Mouse (Mus musculus): ENCODE results near the gene Cct7.
"Not testable (repeated sequence)": the region's sequence is repeated elsewhere in the genome, so short reads cannot be mapped to it uniquely, and the experiment has no call there.

The Cct7 gene

DNA sequence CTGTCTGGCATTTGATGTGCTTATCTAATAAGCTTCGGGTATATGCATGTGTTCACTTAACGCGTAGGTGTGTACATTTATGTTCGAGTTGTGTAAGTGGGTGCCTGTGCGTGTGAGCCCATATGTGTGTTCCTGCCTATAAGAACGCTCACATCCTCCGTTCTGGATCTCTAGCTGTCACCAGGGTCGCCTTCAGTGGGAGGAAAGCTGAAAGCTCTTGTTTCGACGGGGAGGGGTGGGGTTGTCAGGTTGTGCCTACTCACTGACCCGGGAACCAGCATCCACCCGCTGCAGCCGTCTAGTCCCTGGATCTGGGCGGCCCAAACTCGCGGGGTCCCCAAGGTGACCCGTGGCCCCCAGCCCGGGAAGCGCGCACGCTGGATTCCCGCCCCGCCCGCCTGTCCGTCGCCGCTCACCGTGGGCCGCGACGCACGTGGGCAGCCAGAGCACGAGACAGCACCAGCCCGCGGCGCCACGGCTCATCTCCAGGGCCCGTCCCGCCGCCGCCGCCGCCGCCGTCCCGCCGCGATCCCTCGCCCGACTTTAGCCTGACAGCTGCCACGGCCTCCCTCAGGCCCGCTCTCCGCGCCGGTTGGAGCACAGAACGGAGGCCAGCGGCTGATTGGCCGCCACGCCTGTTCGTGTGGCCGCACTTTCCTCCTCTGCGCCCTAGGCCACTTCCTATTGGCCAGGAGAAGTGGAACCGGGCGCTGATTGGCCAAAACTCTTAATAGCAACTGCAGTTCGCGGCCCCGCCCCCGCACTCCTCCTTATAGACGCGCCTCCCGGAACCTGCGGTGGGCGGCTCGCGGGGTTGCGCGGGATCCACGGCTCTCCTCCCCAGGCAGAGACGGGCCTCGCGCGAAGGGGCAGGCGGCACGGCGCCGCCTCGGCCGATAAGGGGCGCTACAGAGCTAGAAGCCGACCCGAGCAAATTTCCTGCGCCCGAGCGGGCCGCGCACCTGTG is at the start of gene Cct7:
Gene Cct7 (plus strand): TSS at position 818 of the 967 bp plus-strand sequence.
- peak; percentile 100 for DNase-seq

DNA sequence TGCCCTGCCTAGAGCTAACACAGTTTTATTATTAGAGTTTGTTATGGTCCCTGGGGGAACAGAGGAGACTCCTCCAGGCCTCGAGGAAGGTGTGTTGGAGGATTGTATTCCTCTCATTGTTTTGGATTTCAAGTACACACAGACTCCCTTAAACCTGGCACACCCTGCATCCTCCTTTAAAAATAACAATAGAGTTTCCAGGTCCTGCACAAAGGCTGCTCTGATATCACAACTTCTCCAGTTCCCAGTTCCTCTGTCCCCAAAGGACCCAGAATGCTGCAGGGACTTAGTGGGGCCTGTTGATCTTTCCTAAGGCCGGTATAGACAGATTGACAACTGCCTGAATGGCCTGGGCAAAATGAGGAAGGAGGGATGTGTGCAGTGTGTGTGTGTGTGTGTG is 48.7 kb upstream of the Cct7 start:
- no peak for DNase-seq

DNA sequence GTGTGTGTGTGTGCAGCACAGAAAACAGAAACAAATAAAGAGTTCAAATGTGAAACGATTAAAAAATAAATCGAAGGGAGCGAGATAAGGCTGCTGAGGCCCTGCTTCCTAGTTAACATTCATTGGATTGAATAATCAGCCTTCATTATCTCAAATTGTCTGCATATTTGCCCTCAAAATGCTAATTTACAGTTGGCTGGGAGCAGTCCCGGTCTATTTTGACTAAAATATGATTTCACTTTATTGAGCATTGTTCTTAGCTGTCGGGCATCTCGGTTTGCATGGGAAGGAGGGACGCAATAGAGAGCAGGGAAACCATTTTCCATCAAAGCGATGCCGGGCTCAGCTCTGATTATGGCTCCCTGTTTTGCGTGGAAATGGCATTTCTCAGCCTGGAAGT is 48.3 kb upstream of the Cct7 start:
- DNase-seq, result no peak

DNA sequence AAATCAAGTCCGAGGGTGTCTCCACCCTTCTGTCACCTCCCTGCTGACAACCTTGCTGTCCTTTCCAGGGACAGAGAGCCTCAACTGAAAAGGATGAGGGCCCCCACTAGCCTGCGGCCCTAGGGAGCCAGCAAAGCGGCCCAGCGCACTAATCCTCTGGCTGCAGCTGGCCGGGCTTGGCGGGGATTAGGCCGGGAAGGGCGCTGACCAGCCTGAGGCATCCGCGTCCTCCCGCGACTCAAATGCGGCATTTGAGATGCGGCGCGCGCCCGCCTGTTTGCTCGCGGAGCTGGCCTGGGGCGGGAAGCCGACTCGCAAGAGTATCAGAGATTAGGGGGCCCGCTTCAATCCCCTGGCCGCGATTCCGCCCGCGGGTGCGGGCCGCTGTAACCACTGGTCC is 42.3 kb upstream of the Cct7 start:
- no peak for DNase-seq

DNA sequence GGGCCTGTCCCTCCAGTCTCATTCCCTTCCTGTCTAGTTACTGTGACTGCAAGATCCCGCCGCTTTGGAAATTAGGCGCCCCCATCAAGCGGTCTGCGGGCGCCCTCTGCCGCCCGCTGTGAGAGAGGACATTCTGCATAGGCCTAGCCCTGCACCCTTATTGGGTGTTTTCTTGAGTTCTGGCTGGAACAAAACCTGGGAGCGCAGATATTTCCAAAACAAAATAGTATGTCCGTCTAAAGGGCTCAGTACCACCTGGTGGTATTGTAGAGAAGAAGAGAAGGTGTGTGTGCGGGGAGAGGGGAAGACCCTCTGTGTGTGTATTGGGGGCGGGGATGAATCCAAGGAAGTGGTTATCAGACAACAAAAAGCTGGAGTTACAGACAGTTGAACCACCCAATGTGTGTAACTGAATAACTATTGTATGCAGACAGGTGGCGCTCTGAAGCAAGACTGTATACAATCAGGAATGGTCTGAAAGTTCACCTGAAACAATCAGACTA is 40.5 kb upstream of the Cct7 start:
- DNase-seq, result peak; percentile 33

DNA sequence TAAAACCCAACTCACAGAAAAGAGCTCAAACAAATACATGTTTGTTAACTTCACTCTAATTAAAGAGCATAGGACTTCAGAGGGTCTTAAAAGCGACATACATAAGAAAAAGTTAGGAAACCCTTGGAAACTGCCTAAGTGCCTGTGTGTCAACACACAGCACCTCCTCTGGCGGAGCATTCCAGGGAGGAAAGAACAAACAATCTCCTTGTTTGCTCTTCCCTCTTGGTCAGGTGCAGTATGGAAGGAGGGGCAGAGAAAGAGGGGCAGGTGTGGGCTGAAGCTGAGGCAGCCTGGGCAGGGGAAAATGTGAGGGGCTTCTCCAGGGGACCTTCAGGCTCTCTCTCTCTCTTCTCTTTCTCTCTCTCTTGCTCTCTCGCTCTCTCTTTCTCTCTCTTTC is 35.5 kb upstream of the Cct7 start:
- DNase-seq, result no peak

DNA sequence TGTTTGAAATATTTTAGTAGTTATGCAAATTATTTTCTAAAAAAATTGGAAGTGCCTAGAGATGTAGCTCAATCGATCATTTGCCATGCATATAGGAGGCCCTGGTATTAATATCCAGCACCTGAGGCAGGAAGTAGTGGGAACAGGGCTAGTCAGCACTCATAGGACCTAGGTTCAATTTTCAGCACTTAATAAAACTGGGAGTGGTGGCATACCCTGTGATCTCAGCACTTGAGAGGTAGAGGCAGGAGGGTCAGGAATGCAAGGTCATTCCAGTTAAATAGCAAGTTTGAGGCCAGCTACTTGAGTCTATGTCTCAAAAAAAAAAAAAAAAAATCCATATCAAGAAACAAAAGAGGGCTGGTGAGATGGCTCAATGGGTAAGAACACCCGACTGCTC is 32.2 kb upstream of the Cct7 start:
- no peak for DNase-seq

DNA sequence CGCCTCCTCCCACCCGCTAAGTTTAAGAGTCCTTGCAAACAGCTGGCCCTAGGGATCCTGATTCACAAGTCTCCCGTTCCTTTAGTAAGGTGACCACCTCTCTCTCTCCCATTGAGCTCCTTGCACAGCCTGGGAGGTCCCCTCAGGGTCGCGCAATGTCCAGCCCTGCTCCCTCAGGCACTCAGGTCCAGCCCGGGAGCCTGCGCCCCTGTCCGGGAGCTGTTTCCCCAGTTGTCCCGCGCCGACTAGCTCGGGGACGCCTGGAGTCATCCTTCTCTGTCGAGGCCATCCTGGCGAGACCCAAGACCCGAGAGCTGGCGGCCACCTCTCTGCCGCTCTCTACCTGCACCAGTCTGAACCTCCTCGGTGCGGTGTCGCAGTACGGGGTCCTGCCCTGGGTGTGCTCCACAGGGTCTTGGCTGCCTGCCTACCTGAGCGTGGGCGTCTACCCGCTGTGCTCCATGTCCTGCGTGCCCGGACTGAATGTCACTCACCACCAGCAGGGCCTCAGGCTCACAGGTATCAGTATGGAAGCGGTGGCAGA is 27.4 kb upstream of the Cct7 start, which contains the start of gene Noto:
Gene Noto (plus strand): TSS at position 51 of the 544 bp plus-strand sequence.
- no peak for DNase-seq

DNA sequence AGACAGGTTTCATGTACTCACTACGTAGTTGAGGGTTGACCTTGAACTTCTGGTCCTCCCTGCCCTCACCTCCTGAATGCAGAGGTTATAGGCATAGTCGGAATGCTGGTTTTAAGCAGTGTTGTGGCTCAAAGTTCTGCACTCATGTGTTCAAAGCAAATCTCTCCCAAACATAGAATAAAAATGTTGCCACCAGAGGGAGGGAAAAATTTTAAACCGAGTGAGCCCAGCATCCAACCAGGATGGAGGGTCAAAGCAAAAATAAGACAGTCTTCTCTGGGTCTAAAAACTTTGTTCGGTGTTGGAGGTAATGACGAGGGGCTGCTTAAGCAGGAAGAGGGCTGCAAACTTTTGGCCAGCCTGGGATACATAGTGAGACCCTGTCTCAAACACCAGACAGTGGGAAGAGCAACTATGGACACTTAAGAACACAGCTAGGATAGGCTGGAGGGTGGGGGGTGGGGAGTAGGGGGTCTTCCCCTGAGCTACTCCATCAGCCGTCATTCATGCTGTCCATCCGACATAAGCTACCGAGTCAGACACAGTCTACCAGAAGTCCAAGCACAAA is 20.0 kb upstream of the Cct7 start:
- no peak for DNase-seq

DNA sequence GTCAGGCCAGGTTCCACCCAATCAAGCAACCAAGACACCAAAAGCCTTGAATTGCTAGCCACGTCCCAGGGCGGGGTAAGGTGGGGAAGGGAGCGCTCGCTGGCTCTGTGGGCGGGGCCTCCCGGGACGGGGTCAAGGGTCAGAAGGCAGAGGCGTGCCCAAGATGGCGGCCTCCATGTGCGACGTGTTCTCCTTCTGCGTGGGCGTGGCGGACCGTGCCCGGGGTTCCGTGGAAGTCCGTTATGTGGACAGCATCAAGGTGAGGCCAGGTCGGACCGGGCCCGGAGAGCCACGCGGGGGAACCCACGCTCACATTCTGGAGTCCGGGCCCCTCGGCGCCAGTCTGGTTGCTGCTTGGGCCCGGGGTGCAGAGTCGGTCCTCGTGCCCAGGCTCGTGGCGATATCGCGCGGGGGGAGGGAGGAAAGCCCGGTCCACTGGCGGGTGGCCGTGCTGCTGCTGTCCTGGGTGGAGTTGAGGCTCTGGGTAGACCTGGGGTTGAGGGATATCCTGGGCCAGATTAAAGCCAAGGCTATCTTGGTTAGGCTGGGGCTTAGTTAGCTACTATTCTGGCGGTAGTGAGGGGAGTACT is 19.4 kb upstream of the Cct7 start, which contains the start of gene Smyd5:
Gene Smyd5 (plus strand): TSS at position 148 of the 590 bp plus-strand sequence.
- DNase-seq, result peak; percentile 83

DNA sequence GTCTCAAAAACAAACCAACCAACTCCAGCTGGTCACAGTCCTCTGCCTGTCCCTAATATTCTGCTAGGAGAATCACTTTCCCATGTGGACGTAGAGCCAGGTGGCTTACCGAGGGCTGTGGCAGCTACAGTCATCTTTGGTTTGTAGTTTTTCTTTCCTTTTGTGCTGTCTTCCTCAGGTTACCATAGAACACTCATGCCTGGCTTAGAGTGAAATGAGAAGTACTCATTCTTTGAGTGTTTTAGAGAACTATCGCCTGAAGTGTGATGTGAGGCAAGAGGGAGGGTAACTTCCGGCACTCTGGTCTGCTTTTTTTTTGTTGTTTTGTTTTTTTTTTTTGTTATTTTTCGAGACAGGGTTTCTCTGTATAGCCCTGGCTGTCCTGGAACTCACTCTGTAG is 17.4 kb upstream of the Cct7 start:
- DNase-seq, result no peak

DNA sequence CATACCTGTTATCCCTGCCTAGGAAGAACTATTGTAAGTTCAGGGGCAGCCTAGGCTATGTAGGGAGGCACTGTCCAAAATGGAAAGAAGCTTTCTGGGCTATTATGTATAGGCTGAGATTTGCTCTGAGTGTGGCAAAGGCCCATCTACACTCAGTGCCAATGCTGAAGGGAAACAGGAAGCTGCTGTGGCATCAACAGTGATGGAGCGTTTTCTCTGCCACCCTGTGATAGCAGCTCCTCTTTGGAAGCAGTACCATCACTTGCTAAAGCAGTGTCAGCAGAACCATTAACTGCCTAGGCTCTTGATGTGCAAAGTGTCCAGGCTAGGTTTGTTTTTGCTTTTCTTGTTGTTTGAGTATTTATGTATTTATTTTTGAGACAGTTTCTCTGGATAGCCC is 15.1 kb upstream of the Cct7 start:
- no peak for DNase-seq

DNA sequence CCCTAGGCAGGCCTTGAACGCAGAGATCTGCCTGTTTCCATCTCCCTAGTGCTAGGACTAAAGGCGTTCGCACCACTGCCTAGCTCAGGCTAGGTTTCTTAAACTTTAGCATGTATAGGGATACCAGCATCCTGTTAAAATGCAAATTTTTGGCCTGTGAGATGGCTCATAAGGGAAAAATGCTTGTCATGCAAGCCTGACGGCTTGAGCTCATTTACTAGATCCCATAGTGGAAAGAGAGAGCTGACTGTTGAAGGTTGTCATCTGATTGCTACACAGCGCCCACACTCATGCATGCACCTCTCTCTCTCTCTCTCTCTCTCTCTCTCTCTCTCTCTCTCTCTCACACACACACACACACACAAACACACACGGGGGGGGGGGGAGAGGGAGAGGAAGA is 14.7 kb upstream of the Cct7 start:
- no peak for DNase-seq

DNA sequence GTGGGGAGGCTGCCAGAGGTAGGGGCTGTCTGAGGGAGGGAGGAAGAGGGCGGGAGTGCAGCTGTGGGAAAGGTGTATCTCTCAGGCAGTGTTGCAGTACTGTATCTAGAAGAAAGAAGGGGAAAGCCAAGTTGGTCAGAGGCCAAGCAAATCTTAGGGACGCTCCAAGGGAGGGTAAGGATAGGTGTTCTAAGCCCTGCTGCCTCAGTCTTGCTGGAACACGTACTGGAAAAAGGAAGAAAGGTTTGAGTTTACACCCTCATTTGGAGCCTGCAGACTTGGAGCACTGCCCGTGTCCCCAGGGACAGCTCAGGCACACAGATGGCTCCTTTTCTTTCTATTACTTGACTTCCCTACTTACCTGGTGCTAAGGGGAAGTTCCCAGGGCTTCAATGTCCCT is 10.2 kb upstream of the Cct7 start:
- no peak for DNase-seq

DNA sequence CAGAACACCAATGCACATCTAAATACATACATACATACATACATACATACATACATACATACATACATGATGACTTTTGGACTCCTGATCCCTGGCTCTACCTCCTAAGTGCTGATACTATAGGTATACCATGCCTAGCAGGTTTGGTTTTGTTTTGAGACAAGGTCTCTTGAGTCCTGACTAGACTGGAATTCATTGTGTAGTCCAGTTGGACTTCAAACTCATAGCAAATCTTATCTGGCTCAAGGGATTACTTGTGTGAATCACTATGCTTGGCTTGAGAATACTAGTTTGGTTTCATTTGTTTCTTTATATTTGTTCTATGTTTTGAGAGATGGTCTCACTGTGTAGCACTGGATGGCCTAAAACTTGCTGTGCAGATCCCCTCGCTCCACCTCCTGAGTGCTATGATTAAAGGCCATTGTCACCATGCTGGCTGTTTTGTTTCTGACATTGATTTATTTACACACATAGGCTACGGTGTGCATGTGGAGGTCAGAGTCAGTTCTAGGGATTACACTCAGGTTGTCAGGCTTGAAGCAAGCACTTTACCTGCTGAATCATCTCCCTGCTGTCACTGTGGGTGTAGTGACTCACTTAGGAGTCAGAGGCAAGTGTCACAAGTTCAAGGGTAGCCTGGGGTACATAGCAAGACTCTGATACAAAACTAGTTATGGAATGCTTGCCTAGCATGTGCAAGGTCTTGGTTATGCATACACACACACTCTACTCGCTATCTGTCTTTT is 7.7 kb upstream of the Cct7 start:
- DNase-seq, result no peak

DNA sequence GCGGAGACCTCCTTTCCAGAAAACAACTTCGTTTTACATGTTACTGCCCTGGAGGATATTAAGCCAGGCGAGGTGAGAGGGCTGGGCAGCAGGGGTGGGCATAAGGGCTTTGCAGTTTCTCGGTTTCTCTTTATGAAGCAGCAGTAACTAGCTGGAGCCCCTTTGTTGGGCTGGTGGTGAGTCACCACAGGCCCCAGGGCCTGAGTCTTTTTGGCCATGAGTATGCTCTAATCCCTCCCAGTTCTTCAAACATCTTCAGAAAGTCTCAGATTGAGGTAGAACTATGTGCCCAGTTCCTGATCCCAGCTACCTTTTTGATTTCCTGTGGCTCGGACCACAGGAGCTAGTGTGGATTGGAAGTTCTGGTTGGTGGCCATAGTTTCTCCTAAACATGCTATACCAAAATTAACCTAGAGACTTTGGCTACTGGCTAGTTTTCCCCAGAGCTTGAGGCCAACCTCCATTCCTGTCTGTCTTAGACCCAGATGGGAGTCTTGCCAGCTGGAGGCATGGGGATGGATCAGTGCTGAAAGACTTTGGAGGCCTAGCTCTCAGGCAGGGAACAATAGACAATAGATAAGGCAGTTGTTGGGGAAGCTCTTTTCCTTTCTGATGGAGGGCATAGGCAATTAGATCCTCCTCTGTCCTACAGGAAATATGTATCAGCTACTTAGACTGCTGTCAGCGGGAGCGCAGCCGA is 6.9 kb upstream of the Cct7 start:
- DNase-seq, result no peak

DNA sequence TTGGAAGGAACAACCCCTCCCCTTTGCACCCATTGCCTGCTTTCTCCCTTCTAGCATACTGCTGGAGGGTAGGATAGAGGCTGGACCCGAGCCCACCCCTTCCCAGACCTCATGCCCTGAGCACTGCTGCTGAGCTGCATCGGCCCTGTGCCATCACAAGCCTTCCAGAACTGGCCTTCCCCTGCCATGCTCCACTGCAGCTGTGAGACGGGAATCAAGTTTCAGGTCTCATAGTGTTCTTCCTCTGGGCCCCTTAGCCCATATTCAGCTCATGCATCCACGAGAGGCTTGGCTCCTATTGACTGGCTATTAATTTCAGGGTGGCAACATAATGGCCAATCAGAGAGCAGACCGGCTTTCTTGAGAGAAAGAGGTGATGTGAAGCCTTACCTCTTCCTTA is 6.0 kb upstream of the Cct7 start:
- no peak for DNase-seq

DNA sequence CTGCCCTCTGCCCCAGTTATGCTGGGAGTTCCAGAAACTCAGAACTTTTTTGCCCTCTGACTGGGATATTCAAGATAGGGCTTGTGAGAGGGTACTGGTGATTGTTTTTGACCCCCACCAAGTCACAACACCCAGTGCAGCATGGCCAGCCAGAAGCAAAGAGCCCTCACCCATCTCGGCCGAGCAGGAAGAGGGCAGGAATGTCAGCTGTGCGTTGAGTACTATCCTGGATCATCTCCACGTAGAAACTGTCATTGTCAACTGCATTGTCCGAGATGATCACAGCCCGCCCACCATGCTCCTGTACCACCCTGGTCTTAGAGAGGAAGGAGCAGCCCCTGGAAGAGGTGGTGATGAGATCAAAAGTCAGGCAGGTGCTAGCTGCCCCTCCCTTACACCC is 4.0 kb upstream of the Cct7 start:
- DNase-seq, result no peak

DNA sequence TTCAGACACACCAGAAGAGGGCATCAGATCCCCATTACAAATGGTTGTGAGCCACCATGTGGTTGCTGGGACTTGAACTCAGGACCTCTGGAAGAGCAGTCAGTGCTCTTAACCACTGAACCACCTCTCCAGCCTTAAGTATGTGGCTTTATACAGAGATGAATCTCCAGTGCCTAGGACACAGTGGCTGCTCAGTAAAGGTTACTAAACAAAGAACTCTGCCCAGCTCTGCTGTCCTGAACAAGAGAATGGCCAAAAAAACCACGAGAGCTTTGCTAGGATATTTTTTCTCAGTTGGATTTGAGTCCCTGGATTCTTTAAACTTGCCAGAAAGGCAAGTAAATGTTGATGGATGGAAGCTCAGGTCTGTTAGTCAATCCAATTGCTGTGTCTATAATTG is 1.2 kb upstream of the Cct7 start:
- not testable (repeated sequence) for DNase-seq

DNA sequence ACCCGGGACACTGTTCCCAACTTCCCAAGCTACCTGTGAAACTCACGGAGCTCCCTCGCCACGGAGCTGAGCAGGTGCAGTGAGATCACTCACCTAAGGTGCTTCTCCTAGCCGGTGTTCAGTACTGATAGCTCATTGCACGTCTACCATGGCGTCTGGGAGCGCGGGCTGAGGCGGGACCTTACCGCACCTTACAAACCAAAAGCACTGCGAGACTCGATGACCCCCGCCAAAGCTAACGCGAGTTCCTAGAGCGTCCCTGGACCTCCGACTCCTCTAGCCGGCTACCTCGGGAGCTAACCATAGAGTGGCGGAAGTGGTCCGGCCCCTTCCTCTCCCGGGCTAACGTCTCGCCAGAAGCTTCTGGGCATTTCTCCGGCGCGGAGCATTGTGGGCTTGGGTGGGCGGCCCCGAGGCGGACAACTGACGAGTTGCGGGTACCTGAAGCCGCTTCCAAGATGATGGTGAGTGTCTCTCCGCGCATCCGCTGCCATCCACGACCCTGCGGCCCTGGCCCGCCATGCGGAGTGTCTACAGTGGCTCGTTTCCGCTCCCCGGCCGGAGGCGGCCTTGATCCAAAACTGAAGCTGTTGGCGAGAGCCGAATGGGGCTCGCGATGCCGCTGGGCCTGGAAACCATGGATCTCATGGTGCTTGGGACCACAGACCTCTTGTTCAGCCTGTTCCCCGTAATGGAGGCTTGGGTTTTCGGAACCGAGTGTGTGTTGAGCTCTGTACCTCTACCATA is 523 bp downstream of the Cct7 start, which contains the start of gene Pradc1:
Gene Pradc1 (minus strand): TSS at position 307 of the 747 bp plus-strand sequence.
- DNase-seq, result peak; percentile 99

DNA sequence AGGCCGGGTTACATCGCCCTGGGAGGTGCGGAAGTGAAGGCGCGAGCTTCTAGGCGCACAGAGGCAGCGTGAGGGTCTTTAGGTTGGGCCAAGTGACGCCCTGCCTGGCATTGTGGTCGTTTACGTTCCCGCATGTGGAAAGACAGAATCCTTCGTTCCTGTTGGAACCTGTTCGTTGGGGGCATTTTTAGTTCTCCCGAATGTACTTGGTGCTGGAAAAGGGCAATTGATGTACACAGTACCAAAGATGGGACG is 1.0 kb downstream of the Cct7 start:
- DNase-seq, result no peak
